Mouse (Mus musculus) liver, postnatal 0 days (tissue): ENCODE measurements around the gene Rexo4.

Source experiments
- CTCF ChIP-seq: sonication (generic); IDR thresholded peaks from 2 replicates; pipeline ENCODE4 v1.5.1; 2016; ENCODE audit warnings: antibody characterized with exemption, low read depth
- EP300 ChIP-seq: IDR thresholded peaks from 2 replicates; pipeline ENCODE4 v1.6.1; 2016; ENCODE audit warnings: antibody characterized with exemption, low read depth, mild to moderate bottlenecking

DNA sequence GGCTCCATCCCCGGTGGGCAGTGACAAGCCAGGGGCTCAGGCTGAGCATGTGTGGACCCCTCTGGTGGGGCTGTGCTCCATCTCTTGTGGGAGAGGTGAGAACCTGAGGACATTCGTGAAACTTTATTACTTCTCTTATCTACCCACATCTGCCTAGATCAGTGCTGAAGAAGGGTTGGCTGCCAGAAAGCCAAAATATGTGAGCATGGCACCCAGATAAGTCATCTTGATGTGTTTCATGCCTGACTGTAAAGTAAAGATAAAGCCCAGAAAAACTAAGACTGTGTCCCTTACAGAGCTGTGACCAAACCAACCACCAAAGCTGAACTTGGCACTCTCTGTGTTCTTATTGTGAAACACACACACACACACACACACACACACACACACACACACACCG lies 29.8 kb upstream of the Rexo4 start:
- TF ChIP-seq CTCF (no peak), EP300 (no peak)
